Mouse (Mus musculus): ENCODE measurements around the gene Esrrg. TPM values are rescaled to one million over a fixed set of nuclear protein-coding genes. Genes with fewer than 3 reads are reported as not detected.
A peak's percentile ranks its signal among the peaks of the same experiment; 100 is the strongest.

The Esrrg gene
- polyA plus RNA-seq, 1 experiment from 2014 or later: 34.2 TPM

DNA sequence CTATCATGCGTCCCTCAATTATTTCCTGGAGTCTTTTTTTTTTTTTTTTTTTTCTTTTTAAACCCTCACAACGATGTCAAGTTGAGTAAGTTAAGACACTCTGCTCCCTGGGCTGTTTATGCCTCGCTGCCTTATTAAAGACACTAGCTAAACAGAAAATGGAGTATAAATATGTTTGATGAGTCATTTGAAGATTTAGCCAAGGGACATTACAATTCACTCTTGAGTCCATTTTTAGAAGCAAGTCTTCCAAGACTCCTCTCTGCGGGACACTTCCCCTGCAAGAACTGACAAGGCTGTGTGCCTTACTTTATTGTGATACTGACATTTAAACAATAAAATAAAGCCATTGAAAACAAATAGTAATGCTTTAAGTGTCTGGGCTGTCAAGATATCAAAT, 496.9 kb downstream of the Esrrg start:
- no peak for ATAC-seq (replicated peaks; ENCODE audit: insufficient number of reproducible peaks, low FRiP score, low TSS enrichment)
- no peaks in the 10 kb centered on the region for H3K9me3 ChIP-seq (replicated peaks; ENCODE audit: control insufficient read depth, low read length)
- no peaks in the 10 kb centered on the region for H3K27me3 ChIP-seq (ENCODE audit: control insufficient read depth, insufficient read depth, low read length)
- H3K9ac ChIP-seq (ENCODE audit: low read depth, low read length): no peak overlapping the region
- H3K4me3 ChIP-seq (ENCODE audit: low read depth, low read length): no peak overlapping the region
- H3K36me3 ChIP-seq (ENCODE audit: control insufficient read depth, insufficient read depth, low read length): no peaks in the 10 kb centered on the region
- 62% methylated on average over 4 of the region's 4 CpGs for WGBS (ENCODE audit: insufficient replicate concordance)
- peaks cover 34% of the 10 kb centered on the region for H3K4me1 ChIP-seq (ENCODE audit: control insufficient read depth, insufficient read depth, low read length)
- H3K4me2 ChIP-seq: no peak overlapping the region
- H3K27ac ChIP-seq (ENCODE audit: low read depth, low read length): no peak overlapping the region

GRCm38 (mm10) chr1:188107946-188108345, 499.4 kb downstream of the Esrrg start:
- no peak for ATAC-seq (replicated peaks; ENCODE audit: insufficient number of reproducible peaks, low FRiP score, low TSS enrichment)
- H3K4me3 ChIP-seq (ENCODE audit: low read depth, low read length): no peak overlapping the region
- no peaks in the 10 kb centered on the region for H3K27me3 ChIP-seq (ENCODE audit: control insufficient read depth, insufficient read depth, low read length)
- no peak overlapping the region; the same call in 1 of the 2 replicates for H3K4me2 ChIP-seq
- no peaks in the 10 kb centered on the region for H3K36me3 ChIP-seq (ENCODE audit: control insufficient read depth, insufficient read depth, low read length)
- H3K27ac ChIP-seq (ENCODE audit: low read depth, low read length): peak overlapping the region; percentile 42; the same call in 1 of the 2 replicates
- H3K4me1 ChIP-seq (ENCODE audit: control insufficient read depth, insufficient read depth, low read length): peaks cover 37% of the 10 kb centered on the region
- WGBS (ENCODE audit: insufficient replicate concordance): 10% methylated on average over 6 of the region's 6 CpGs
- H3K9me3 ChIP-seq (replicated peaks; ENCODE audit: control insufficient read depth, low read length): no peaks in the 10 kb centered on the region
- H3K9ac ChIP-seq (ENCODE audit: low read depth, low read length): no peak overlapping the region

GRCm38 (mm10) chr1:188111552-188111951, 503.0 kb downstream of the Esrrg start:
- ATAC-seq (replicated peaks; ENCODE audit: insufficient number of reproducible peaks, low FRiP score, low TSS enrichment): no peak
- WGBS (ENCODE audit: insufficient replicate concordance): 42% methylated on average over 3 of the region's 3 CpGs
- H3K36me3 ChIP-seq (ENCODE audit: control insufficient read depth, insufficient read depth, low read length): no peaks in the 10 kb centered on the region
- no peak overlapping the region for H3K4me2 ChIP-seq
- no peak overlapping the region for H3K4me3 ChIP-seq (ENCODE audit: low read depth, low read length)
- no peaks in the 10 kb centered on the region for H3K9me3 ChIP-seq (replicated peaks; ENCODE audit: control insufficient read depth, low read length)
- H3K27me3 ChIP-seq (ENCODE audit: control insufficient read depth, insufficient read depth, low read length): no peaks in the 10 kb centered on the region
- peaks cover 20% of the 10 kb centered on the region for H3K4me1 ChIP-seq (ENCODE audit: control insufficient read depth, insufficient read depth, low read length)
- H3K9ac ChIP-seq (ENCODE audit: low read depth, low read length): no peak overlapping the region
- H3K27ac ChIP-seq (ENCODE audit: low read depth, low read length): 0 out of 2 replicates have a peak overlapping the region, but pooled peaks have one; percentile 4

GRCm38 (mm10) chr1:188113240-188113639, 504.6 kb downstream of the Esrrg start:
- Histone ChIP-seq H3K4me2 (no peak overlapping the region), H3K9me3 (replicated peaks; ENCODE audit: control insufficient read depth, low read length) (no peaks in the 10 kb centered on the region), H3K4me1 (ENCODE audit: control insufficient read depth, insufficient read depth, low read length) (peaks cover 20% of the 10 kb centered on the region), H3K36me3 (ENCODE audit: control insufficient read depth, insufficient read depth, low read length) (no peaks in the 10 kb centered on the region), H3K9ac (ENCODE audit: low read depth, low read length) (no peak overlapping the region), H3K4me3 (ENCODE audit: low read depth, low read length) (no peak overlapping the region), H3K27ac (ENCODE audit: low read depth, low read length) (no peak overlapping the region), H3K27me3 (ENCODE audit: control insufficient read depth, insufficient read depth, low read length) (no peaks in the 10 kb centered on the region)
- ATAC-seq (replicated peaks; ENCODE audit: insufficient number of reproducible peaks, low FRiP score, low TSS enrichment): no peak
- WGBS (ENCODE audit: insufficient replicate concordance): 67% methylated on average over 3 of the region's 3 CpGs

GRCm38 (mm10) chr1:188118125-188118524, 509.5 kb downstream of the Esrrg start:
- peaks cover 24% of the 10 kb centered on the region for H3K4me1 ChIP-seq (ENCODE audit: control insufficient read depth, insufficient read depth, low read length)
- no peaks in the 10 kb centered on the region for H3K27me3 ChIP-seq (ENCODE audit: control insufficient read depth, insufficient read depth, low read length)
- no peaks in the 10 kb centered on the region for H3K36me3 ChIP-seq (ENCODE audit: control insufficient read depth, insufficient read depth, low read length)
- no peak overlapping the region for H3K4me2 ChIP-seq
- ATAC-seq (replicated peaks; ENCODE audit: insufficient number of reproducible peaks, low FRiP score, low TSS enrichment): peak; percentile 52; the same call in 1 of the 2 replicates
- no peak overlapping the region for H3K9ac ChIP-seq (ENCODE audit: low read depth, low read length)
- no peak overlapping the region for H3K4me3 ChIP-seq (ENCODE audit: low read depth, low read length)
- 21% methylated on average over 3 of the region's 3 CpGs for WGBS (ENCODE audit: insufficient replicate concordance)
- H3K9me3 ChIP-seq (replicated peaks; ENCODE audit: control insufficient read depth, low read length): no peaks in the 10 kb centered on the region
- H3K27ac ChIP-seq (ENCODE audit: low read depth, low read length): peak overlapping the region; percentile 71

DNA sequence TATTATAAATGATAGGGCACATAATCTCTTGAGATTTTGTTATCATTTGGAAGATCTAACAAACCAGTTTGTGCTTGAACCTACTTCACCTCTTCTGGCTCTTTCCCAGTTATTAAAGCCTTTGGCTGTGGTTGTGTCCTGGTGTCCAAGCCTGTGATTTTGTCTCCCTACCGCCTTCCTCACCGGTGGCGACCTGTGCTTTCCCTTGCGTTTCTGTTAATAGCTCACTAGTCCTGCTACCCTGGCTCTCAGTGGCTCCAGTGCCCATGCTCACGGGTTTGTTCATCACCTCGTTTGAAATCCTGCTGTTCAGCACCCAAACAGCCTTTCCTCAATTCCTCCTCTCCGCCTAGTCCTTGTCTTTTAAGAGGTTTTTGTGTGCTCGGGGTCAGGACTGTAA, 511.2 kb downstream of the Esrrg start:
- H3K4me2 ChIP-seq: no peak overlapping the region
- H3K4me3 ChIP-seq (ENCODE audit: low read depth, low read length): no peak overlapping the region
- no peak overlapping the region for H3K9ac ChIP-seq (ENCODE audit: low read depth, low read length)
- H3K9me3 ChIP-seq (replicated peaks; ENCODE audit: control insufficient read depth, low read length): no peaks in the 10 kb centered on the region
- H3K27me3 ChIP-seq (ENCODE audit: control insufficient read depth, insufficient read depth, low read length): no peaks in the 10 kb centered on the region
- no peak overlapping the region for H3K27ac ChIP-seq (ENCODE audit: low read depth, low read length)
- peaks cover 24% of the 10 kb centered on the region for H3K4me1 ChIP-seq (ENCODE audit: control insufficient read depth, insufficient read depth, low read length)
- H3K36me3 ChIP-seq (ENCODE audit: control insufficient read depth, insufficient read depth, low read length): no peaks in the 10 kb centered on the region
- 78% methylated on average over 8 of the region's 8 CpGs for WGBS (ENCODE audit: insufficient replicate concordance)
- no peak for ATAC-seq (replicated peaks; ENCODE audit: insufficient number of reproducible peaks, low FRiP score, low TSS enrichment)

DNA sequence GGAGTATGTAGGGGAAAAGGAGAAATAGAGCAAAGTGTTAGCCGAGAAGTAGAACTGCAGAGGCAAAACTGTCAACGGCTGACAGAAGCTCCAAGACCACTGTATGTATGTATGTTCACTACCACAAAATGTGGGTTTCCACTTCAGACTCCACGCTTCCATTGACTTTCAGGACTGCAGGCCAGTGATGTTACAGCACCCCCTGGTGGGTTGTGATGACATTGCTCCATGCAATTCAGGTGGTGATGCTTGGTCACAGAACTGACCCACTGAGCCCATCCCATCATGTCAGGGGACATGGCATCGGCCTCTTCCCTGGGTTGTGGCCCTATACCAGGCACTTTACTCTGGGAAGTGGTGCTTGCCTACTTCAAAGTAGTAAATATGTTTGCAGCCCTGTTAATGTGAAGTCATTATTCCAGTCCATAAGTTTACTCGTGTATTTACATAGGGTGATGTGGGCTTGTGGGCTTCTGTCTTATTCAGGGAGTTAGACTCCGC, 517.0 kb downstream of the Esrrg start:
- H3K4me1 ChIP-seq (ENCODE audit: control insufficient read depth, insufficient read depth, low read length): peaks cover 7% of the 10 kb centered on the region; the same call in 1 of the 2 replicates
- no peak for ATAC-seq (replicated peaks; ENCODE audit: insufficient number of reproducible peaks, low FRiP score, low TSS enrichment)
- H3K27ac ChIP-seq (ENCODE audit: low read depth, low read length): no peak overlapping the region
- H3K9ac ChIP-seq (ENCODE audit: low read depth, low read length): no peak overlapping the region
- WGBS (ENCODE audit: insufficient replicate concordance): 83% methylated on average over 6 of the region's 6 CpGs
- no peak overlapping the region for H3K4me3 ChIP-seq (ENCODE audit: low read depth, low read length)
- no peak overlapping the region for H3K4me2 ChIP-seq
- no peaks in the 10 kb centered on the region for H3K27me3 ChIP-seq (ENCODE audit: control insufficient read depth, insufficient read depth, low read length)
- H3K9me3 ChIP-seq (replicated peaks; ENCODE audit: control insufficient read depth, low read length): no peaks in the 10 kb centered on the region
- no peaks in the 10 kb centered on the region for H3K36me3 ChIP-seq (ENCODE audit: control insufficient read depth, insufficient read depth, low read length)

GRCm38 (mm10) chr1:188136126-188136525, 527.5 kb downstream of the Esrrg start:
- WGBS (ENCODE audit: insufficient replicate concordance): 68% methylated on average over 5 of the region's 5 CpGs
- H3K27me3 ChIP-seq (ENCODE audit: control insufficient read depth, insufficient read depth, low read length): no peaks in the 10 kb centered on the region

GRCm38 (mm10) chr1:188139473-188139872, 530.9 kb downstream of the Esrrg start:
- no peaks in the 10 kb centered on the region for H3K9me3 ChIP-seq (replicated peaks; ENCODE audit: control insufficient read depth, low read length)
- H3K4me3 ChIP-seq (ENCODE audit: low read depth, low read length): no peak overlapping the region
- no peak for ATAC-seq (replicated peaks; ENCODE audit: insufficient number of reproducible peaks, low FRiP score, low TSS enrichment)
- H3K4me1 ChIP-seq (ENCODE audit: control insufficient read depth, insufficient read depth, low read length): no peaks in the 10 kb centered on the region
- H3K9ac ChIP-seq (ENCODE audit: low read depth, low read length): no peak overlapping the region
- no peak overlapping the region for H3K4me2 ChIP-seq
- H3K27me3 ChIP-seq (ENCODE audit: control insufficient read depth, insufficient read depth, low read length): no peaks in the 10 kb centered on the region
- H3K36me3 ChIP-seq (ENCODE audit: control insufficient read depth, insufficient read depth, low read length): no peaks in the 10 kb centered on the region
- 64% methylated on average over 4 of the region's 4 CpGs for WGBS (ENCODE audit: insufficient replicate concordance)
- no peak overlapping the region for H3K27ac ChIP-seq (ENCODE audit: low read depth, low read length)

More at GRCm38 (mm10) chr1:188136126-188136525, 527.5 kb downstream of the Esrrg start:
- H3K4me3 ChIP-seq (ENCODE audit: low read depth, low read length): no peak overlapping the region
- H3K4me2 ChIP-seq: no peak overlapping the region
- H3K36me3 ChIP-seq (ENCODE audit: control insufficient read depth, insufficient read depth, low read length): no peaks in the 10 kb centered on the region
- no peak for ATAC-seq (replicated peaks; ENCODE audit: insufficient number of reproducible peaks, low FRiP score, low TSS enrichment)
- no peak overlapping the region for H3K27ac ChIP-seq (ENCODE audit: low read depth, low read length)
- H3K4me1 ChIP-seq (ENCODE audit: control insufficient read depth, insufficient read depth, low read length): no peaks in the 10 kb centered on the region
- no peaks in the 10 kb centered on the region for H3K9me3 ChIP-seq (replicated peaks; ENCODE audit: control insufficient read depth, low read length)
- H3K9ac ChIP-seq (ENCODE audit: low read depth, low read length): no peak overlapping the region

Data from heart, embryonic 11.5 days (tissue).